Mouse (Mus musculus) thymus, adult 2 months (tissue): ENCODE results near the gene Adgrv1.

Experiments used
- CTCF ChIP-seq: fragments of 200-500 bp; IDR thresholded peaks from 2 replicates; pipeline ENCODE4 v1.5.1; 2012; ENCODE audit warnings: mild to moderate bottlenecking, control low read depth, low read length, moderate library complexity, borderline replicate concordance; ENCODE audit not compliant: control insufficient read depth, poor library complexity, insufficient read depth; ENCODE audit errors: extremely low read depth
- POLR2A ChIP-seq: fragments of 200-500 bp; IDR thresholded peaks from 2 replicates; pipeline ENCODE4 v1.6.1; 2012; ENCODE audit warnings: mild to moderate bottlenecking, low read length, control low read depth, moderate library complexity; ENCODE audit not compliant: control insufficient read depth, poor library complexity, insufficient read depth; ENCODE audit errors: extremely low read depth

DNA sequence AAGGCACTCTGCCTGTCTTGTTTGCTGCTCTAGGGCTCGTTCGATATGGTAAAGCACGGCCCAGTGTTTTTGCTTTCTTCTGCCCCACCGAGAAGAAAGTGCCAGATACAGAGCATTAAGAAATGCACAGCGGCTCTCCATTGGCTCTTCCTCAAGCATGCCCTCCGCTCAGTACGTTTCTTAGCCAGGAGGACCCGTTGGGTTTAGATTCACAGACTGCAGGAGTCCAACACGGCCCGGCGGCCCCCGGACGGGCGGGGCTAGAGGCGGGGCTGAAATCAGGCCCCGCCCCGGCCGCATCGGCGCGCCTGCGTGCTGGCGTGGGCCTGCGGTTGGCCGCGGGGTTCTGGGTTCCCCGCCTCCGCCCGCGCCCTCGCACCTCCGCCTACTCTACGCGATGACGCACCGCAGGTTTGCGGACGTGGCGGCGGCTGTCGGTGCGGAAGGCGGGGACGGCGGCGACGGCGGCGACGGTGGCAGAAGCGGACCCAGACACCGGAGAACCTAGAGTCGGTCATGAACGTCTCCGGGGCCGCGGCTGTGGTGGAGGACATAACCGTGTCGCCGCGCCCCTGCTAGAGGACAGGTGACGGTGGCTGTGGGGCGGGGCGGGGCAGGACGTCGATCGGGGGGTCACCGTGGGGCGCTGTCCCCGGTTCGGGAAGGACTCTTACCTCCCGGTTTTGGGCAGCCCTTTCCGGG lies 24.5 kb upstream of the Adgrv1 start, which contains the start of gene Lysmd3:
- TF ChIP-seq CTCF (peak; percentile 61; the same call in 1 of the 2 replicates), POLR2A (peak; percentile 80)
